Mouse (Mus musculus): ENCODE measurements at regions not wholly inside any gene's neighbourhood (a gene's known extent, or its start where the extent isn't known, plus 50 kb on each side); places are given as distances from the start of the nearest gene placed in this dataset.

- TF ChIP-seq CTCF (IDR thresholded peaks at IDR 0.05; ENCODE audit: insufficient read depth, low read depth, low read length), result no peak
- TF ChIP-seq POLR2A (IDR thresholded peaks at IDR 0.05; ENCODE audit: insufficient read depth, low read depth, low read length), result no peak
Measured at GRCm38 (mm10) chr7:145027061-145027460, 87.3 kb upstream of the Ccnd1 start.
